Mouse (Mus musculus): ENCODE data around the gene Atxn3. TPM values are rescaled to one million over a fixed set of nuclear protein-coding genes. Genes with fewer than 3 reads are reported as not detected.

Atxn3 gene
- polyA plus RNA-seq (2012; rRNA removed; ENCODE audit: low replicate concordance), result 2.4 and 5.5 TPM in 2 replicates

DNA sequence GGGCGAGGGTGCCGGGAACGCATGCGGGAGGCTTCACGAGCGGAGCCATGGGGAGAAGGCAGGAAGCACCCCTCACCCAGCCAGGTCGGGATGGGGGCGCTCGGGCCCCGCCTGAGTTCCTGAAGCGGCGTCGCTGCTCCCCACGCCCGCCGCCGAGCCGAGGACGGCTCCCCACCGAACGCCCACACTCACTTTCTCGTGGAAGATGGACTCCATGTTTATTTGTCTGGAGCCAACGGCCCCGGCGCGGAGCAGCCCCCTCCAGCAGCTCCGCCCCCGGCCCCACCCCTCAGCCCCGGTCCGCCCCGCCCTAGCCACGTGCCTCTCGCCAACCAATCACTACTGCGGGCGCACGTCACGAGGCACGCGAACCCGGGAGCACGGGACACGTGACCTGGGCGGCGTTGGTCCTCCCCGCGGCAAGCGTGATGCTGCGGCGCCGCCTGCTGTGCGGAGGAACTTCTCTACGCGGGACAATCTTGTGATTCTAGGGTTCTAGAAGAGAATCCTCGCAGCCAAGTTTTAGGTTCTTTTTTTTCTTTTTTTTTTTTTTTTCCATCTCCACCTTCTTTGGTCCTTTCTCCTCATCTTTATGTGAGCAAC is at the start of gene Atxn3:
Gene Atxn3 (minus strand): TSS at position 305 of the 603 bp plus-strand sequence.

DNA sequence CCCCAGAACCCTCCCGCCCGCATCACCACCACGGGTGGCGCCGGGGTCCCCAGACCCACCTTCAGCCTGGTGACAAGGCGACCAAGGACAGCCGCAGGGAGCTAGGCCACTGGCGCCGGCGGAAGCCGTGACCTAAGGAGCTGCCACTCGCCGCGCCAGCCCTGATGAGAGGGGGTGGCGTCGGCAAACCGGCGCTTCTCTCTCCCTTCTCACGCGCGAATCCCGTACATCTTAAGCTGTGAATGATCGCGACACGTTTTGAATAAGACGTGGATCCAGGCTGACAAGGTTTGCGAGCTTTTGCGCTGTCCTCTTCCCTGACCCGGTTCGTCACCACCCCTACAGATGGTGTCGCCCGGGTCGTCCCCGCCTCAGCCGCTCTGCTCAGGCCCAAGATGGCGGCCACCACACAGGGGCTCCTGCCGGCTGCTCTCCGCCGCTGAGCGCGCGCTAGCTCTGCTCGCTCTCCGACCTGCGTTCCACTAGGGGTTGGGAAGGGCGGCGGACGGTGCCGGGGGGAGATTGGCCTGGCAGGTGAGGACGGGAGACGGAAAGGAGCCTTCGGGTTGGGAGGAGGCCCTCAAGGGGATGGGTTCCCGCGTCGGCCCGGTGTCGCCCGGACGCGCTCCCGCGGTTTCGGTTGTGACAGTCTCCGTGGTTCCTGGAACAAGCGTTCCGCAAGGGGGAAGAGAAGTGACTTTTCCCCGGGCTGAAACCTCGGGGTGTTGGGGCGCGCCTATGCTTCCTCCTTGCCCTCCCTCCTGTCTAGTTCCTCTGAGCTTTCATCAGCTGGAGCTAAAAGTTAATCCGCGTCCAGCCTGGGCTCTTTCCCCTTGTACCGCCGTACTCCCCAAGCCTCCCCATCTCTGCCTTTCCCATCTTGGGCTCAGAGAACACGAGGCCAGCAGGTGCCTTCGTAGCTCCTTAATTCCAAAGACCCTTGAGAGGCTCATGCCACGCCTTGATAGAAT is 17.8 kb upstream of the Atxn3 start, which contains the start of gene Cpsf2:
Gene Cpsf2 (plus strand): TSS at position 388 of the 971 bp plus-strand sequence.

DNA sequence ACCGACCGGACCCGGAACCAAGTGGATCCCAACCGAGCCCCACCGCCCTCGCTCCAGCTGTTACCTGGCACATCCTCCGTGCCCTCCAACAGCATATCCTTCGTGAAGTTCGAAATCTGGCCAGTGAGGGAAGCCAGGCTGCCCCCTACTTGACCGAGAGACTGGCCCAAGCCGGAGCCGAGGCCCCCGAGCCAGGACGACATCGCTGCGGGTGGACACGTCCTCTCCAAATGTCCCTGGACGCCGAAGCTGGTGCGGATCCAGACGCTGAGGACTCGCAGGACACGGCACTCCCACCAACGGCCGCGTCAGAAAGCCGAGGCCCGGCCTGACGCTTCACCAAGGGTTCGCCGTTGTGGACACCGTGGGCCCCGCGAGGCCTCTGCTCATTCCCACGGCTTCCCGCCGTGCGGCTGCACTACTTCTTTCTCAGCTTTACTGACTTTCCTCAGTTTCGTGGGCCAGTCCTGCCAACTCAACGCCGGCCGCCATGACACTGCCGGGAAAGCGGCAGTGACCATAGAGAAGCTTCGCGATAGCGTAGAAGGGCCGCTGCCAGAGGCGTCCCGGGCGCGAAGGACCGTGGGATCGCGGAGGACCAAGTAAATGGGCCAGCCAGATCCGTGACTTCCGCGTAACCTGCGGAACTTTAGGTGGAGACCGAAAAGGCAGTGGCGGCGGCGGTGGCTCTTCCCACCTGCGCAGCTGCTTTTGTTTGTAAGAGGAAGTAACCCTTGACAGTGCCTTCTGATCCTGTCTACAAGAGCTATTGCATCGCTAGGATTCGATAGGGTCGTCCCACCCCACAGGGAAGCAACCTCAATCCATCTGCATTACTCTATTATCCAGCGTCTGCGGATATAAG is 45.2 kb downstream of the Atxn3 start, which contains the start of gene Trip11:
Gene Trip11 (minus strand): TSS at position 642 of the 865 bp plus-strand sequence.

Other genes with a start within 250 kb of the Atxn3 start
- 0.07 and 0.17 TPM in 2 replicates for gene Tc2n, start 239.7 kb downstream of the Atxn3 start, polyA plus RNA-seq (2012; rRNA removed; ENCODE audit: low replicate concordance)
- 42.5 and 82.5 TPM in 2 replicates for gene Fbln5, start 139.2 kb downstream of the Atxn3 start, polyA plus RNA-seq (2012; rRNA removed; ENCODE audit: low replicate concordance)
- 4.1 and 6.6 TPM in 2 replicates for gene Trip11, start 45.0 kb downstream of the Atxn3 start, polyA plus RNA-seq (2012; rRNA removed; ENCODE audit: low replicate concordance)
- gene Cpsf2, start 17.7 kb upstream of the Atxn3 start, polyA plus RNA-seq (2012; rRNA removed; ENCODE audit: low replicate concordance), result 2.4 and 4.3 TPM in 2 replicates
- 0.08 TPM in 1 of 2 replicates, not detected in the other for gene Slc24a4, start 170.5 kb upstream of the Atxn3 start, polyA plus RNA-seq (2012; rRNA removed; ENCODE audit: low replicate concordance)